Mouse (Mus musculus) testis, adult 2 months (tissue): ENCODE results near the gene Adamtsl4. TPM values are rescaled to one million over a fixed set of nuclear protein-coding genes. Genes with fewer than 3 reads are reported as not detected.
A peak's percentile ranks its signal among the peaks of the same experiment; 100 is the strongest.

Experiments used
- H3K27ac ChIP-seq: fragments of 200-500 bp; 2 replicates; pipeline ENCODE4 v1.5.1; 2012; ENCODE audit warnings: low read depth, low read length; ENCODE audit not compliant: control insufficient read depth, insufficient read depth
- H3K27me3 ChIP-seq: fragments of 200-500 bp; 2 replicates; pipeline ENCODE4 v1.6.1; 2012; ENCODE audit warnings: mild to moderate bottlenecking, low read length, moderate library complexity; ENCODE audit not compliant: control insufficient read depth, insufficient read depth
- H3K36me3 ChIP-seq: fragments of 200-500 bp; 2 replicates; pipeline ENCODE4 v1.6.1; 2012; ENCODE audit warnings: mild to moderate bottlenecking, low read length; ENCODE audit not compliant: control insufficient read depth, insufficient read depth
- H3K4me1 ChIP-seq: fragments of 200-500 bp; 2 replicates; pipeline ENCODE4 v1.6.1; 2012; ENCODE audit warnings: low read length; ENCODE audit not compliant: control insufficient read depth, insufficient read depth
- H3K4me3 ChIP-seq: fragments of 200-500 bp; 2 replicates; pipeline ENCODE4 v1.5.1; 2012; ENCODE audit warnings: low read depth, mild to moderate bottlenecking, low read length, moderate library complexity, mixed read lengths; ENCODE audit not compliant: control insufficient read depth
- CTCF ChIP-seq: fragments of 200-500 bp; IDR thresholded peaks from 2 replicates; pipeline ENCODE4 v1.5.1; 2012; ENCODE audit warnings: low read depth, mild to moderate bottlenecking, inconsistent platforms, low read length, moderate library complexity; ENCODE audit not compliant: control insufficient read depth, insufficient read depth, insufficient replicate concordance
- POLR2A ChIP-seq: fragments of 200-500 bp; IDR thresholded peaks from 2 replicates; pipeline ENCODE4 v1.6.1; 2012; ENCODE audit warnings: low read depth, mild to moderate bottlenecking, inconsistent platforms, low read length, moderate library complexity; ENCODE audit not compliant: control insufficient read depth
- polyA plus RNA-seq: library from polyadenylated mRNA; depleted of rRNA; stranded (reverse); fragments of >200 nt; gene quantifications from 2 replicates; pipeline ENCODE4 v1.2.3, GENCODE M21; 2012; rRNA removed

Gene Adamtsl4
- polyA plus RNA-seq, 1 experiment, result 0.74 TPM

DNA sequence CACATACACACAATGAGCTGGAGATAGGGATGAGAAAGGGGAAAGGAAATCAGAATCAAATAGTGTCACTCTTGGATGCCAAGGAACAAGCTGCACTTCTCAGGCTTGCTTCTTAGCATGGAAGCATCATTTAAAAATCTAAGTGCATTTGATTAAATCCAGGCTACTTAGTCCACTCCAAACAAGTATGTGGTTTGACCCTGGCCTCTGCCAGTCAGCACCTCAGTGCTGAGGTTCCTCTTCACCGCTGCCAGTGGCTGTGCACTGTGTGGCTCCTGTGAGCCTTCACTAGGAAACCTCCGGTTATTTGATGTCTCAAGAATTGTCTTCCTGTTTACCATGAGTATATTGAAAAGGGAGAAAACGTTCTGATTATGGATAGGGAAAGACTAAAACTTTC, 56.9 kb downstream of the Adamtsl4 start:
- Histone ChIP-seq H3K27me3 (no peaks in the 10 kb centered on the region), H3K27ac (no peak overlapping the region), H3K36me3 (peaks cover 6% of the 10 kb centered on the region), H3K4me1 (no peaks in the 10 kb centered on the region), H3K4me3 (no peak overlapping the region)
- no peak for TF ChIP-seq CTCF

DNA sequence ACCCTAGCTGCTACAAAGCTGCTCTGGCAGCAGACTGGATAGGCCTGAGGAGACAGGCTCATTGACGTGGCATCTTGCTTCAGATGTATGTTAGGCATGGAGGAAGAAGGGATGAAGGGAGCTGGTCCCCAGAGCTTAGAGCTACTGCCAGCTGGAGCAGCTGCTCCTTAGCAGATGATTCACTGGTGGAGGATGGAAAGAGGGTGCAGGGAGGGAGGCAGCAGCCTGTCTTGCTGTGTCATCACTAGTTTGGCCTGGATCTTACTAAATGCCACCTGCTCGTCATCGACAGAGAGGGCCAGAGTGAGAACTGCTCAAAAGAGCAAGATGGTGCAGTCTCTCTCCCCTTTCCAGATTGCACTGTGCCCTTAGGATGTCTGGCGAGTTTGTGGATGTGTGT, 58.0 kb downstream of the Adamtsl4 start:
- Histone ChIP-seq H3K27me3 (no peaks in the 10 kb centered on the region), H3K36me3 (peaks cover 6% of the 10 kb centered on the region), H3K4me3 (no peak overlapping the region), H3K27ac (no peak overlapping the region), H3K4me1 (no peaks in the 10 kb centered on the region)
- TF ChIP-seq POLR2A, result 0 out of 2 replicates have a peak, but pooled peaks have one; percentile 18
- TF ChIP-seq CTCF, result 0 out of 2 replicates have a peak, but pooled peaks have one; percentile 1

DNA sequence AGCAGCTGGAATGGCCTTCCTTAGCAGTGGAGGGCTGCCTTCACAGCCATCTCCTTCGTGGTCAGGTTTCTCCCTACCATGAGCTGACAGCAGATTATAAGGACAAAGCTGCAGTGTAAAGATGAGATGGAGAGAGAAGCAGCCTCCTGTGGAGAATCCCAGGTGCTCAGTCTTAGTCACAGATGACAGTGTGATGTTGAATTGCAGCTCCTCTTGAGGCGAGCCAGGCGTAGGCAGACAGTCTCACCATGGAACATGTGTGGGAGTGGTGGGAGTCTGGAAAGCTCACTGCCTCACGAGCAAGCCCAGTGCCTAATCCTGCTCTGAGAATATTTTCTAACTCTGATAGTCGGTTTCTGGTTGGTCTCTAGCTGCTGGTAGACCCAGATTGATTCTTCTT, 60.0 kb downstream of the Adamtsl4 start:
- no peak overlapping the region for H3K27ac ChIP-seq
- H3K27me3 ChIP-seq, result no peaks in the 10 kb centered on the region
- peaks cover 5% of the 10 kb centered on the region for H3K4me1 ChIP-seq
- H3K4me3 ChIP-seq, result no peak overlapping the region
- no peak for TF ChIP-seq POLR2A
- TF ChIP-seq CTCF, result no peak
- H3K36me3 ChIP-seq, result peaks cover 5% of the 10 kb centered on the region

Other genes starting within 250 kb of the Adamtsl4 start
- 1.2 and 1.9 TPM in 2 replicates for gene Ctsk, start 188.7 kb downstream of the Adamtsl4 start, polyA plus RNA-seq
- 1.6 and 1.7 TPM in 2 replicates for gene Ctss, start 161.1 kb downstream of the Adamtsl4 start, polyA plus RNA-seq
- 19.5 and 29.7 TPM in 2 replicates for gene Hormad1, start 128.2 kb downstream of the Adamtsl4 start, polyA plus RNA-seq
- 6.7 and 7.8 TPM in 2 replicates for gene Golph3l, start 99.0 kb downstream of the Adamtsl4 start, polyA plus RNA-seq
- gene Ensa, start 62.9 kb downstream of the Adamtsl4 start, polyA plus RNA-seq, result 11.1 and 13.9 TPM in 2 replicates
- gene Mcl1, start 29.1 kb downstream of the Adamtsl4 start, polyA plus RNA-seq, result 27.4 and 40.2 TPM in 2 replicates
- gene Ecm1, start 51.7 kb upstream of the Adamtsl4 start, polyA plus RNA-seq, result 26.7 and 37.2 TPM in 2 replicates
- 24.7 and 25.7 TPM in 2 replicates for gene Tars2, start 72.3 kb upstream of the Adamtsl4 start, polyA plus RNA-seq
- gene Rprd2, start 130.9 kb upstream of the Adamtsl4 start, polyA plus RNA-seq, result 18.4 and 18.6 TPM in 2 replicates
- 14.9 and 15.5 TPM in 2 replicates for gene Prpf3, start 168.0 kb upstream of the Adamtsl4 start, polyA plus RNA-seq
- gene Mrps21, start 183.6 kb upstream of the Adamtsl4 start, polyA plus RNA-seq, result 30.5 and 40.4 TPM in 2 replicates
- 16.2 and 16.5 TPM in 2 replicates for gene Ciart, start 194.3 kb upstream of the Adamtsl4 start, polyA plus RNA-seq
- gene BC028528, start 204.1 kb upstream of the Adamtsl4 start, polyA plus RNA-seq, result 1.7 and 2.4 TPM in 2 replicates
- 14.9 and 17.6 TPM in 2 replicates for gene Aph1a, start 206.1 kb upstream of the Adamtsl4 start, polyA plus RNA-seq
- gene Car14, start 216.8 kb upstream of the Adamtsl4 start, polyA plus RNA-seq, result 2.0 TPM in 2 replicates
- 4.4 and 6.0 TPM in 2 replicates for gene Anp32e, start 241.3 kb upstream of the Adamtsl4 start, polyA plus RNA-seq